Mouse (Mus musculus) limb, embryonic 14.5 days (tissue): ENCODE measurements around the gene Ttf2. TPM values are rescaled to one million over a fixed set of nuclear protein-coding genes. Genes with fewer than 3 reads are reported as not detected.
A peak's percentile ranks its signal among the peaks of the same experiment; 100 is the strongest.

Source experiments
- ATAC-seq: fragments of 200-750 bp; cut with Nextera tagmentation; 2 replicates; pipeline ENCODE4 v1.8.0; 2017; ENCODE audit warnings: low read depth, moderate number of reproducible peaks, moderate TSS enrichment; ENCODE audit not compliant: low FRiP score
- DNase-seq: peaks from one replicate; pipeline ENCODE4 v3.0.0-alpha.2; 2015; ENCODE audit warnings: low spot score
- H3K27ac ChIP-seq: fragments of 300-500 bp; sonication (generic); replicated peaks from 2 replicates; pipeline ENCODE4 v1.5.1; 2014; ENCODE audit warnings: low read depth, mild to moderate bottlenecking, low read length, moderate library complexity, mixed read lengths
- H3K27me3 ChIP-seq: fragments of 300-500 bp; sonication (generic); 2 replicates; pipeline ENCODE4 v1.6.1; 2014; ENCODE audit warnings: low read length, mixed read lengths; ENCODE audit not compliant: control insufficient read depth, insufficient read depth
- H3K36me3 ChIP-seq: fragments of 300-500 bp; sonication (generic); 2 replicates; pipeline ENCODE4 v1.6.1; 2014; ENCODE audit warnings: mild to moderate bottlenecking, low read length, moderate library complexity, mixed read lengths; ENCODE audit not compliant: control insufficient read depth, insufficient read depth
- H3K4me1 ChIP-seq: fragments of 300-500 bp; sonication (generic); 2 replicates; pipeline ENCODE4 v1.6.1; 2014; ENCODE audit warnings: antibody characterized with exemption, low read length, mixed read lengths; ENCODE audit not compliant: control insufficient read depth, insufficient read depth
- H3K4me2 ChIP-seq: fragments of 300-500 bp; sonication (generic); replicated peaks from 2 replicates; pipeline ENCODE4 v1.6.1; 2014; ENCODE audit warnings: low read depth, mild to moderate bottlenecking, low read length, moderate library complexity; ENCODE audit not compliant: severe bottlenecking
- H3K4me3 ChIP-seq: fragments of 300-500 bp; sonication (generic); replicated peaks from 2 replicates; pipeline ENCODE4 v1.5.1; 2014; ENCODE audit warnings: low read length
- H3K9ac ChIP-seq: fragments of 300-500 bp; sonication (generic); 2 replicates; pipeline ENCODE4 v1.6.1; 2014; ENCODE audit warnings: mild to moderate bottlenecking, low read depth, low read length, moderate library complexity; ENCODE audit not compliant: severe bottlenecking
- H3K9me3 ChIP-seq: fragments of 300-500 bp; sonication (generic); 2 replicates; pipeline ENCODE4 v1.6.1; 2016; ENCODE audit warnings: low read length; ENCODE audit not compliant: control insufficient read depth
- POLR2A ChIP-seq: fragments of 200-500 bp; IDR thresholded peaks from 2 replicates; pipeline ENCODE4 v1.8.0; 2012; ENCODE audit warnings: inconsistent platforms, mild to moderate bottlenecking, moderate library complexity, borderline replicate concordance; ENCODE audit not compliant: insufficient read depth, insufficient read length; ENCODE audit errors: extremely low read depth
- WGBS: fragments of 180-500 bp; shearing (Covaris S2); extraction: QIAGEN DNeasy Blood & Tissue Kit; methylation state at CpG from one replicate; pipeline ENCODE4 v1.1.7; 2014; 5-methylcytosine and 5-hydroxymethylcytosine counted together
- polyA plus RNA-seq, 2 experiments: library from polyadenylated mRNA; depleted of rRNA in 1 of 2; stranded (reverse) in 1 of 2; unstranded in 1 of 2; fragments of >200 nt; fragmentation: Nextera tagmentation in 1 of 2; extraction: Ambion mirVana in 1 of 2; gene quantifications; 2 replicates each; pipeline versions ENCODE4 v1.2.1 to v1.2.3; 2012 to 2014

The Ttf2 gene
- polyA plus RNA-seq, 2 experiments: 14.0 TPM

DNA sequence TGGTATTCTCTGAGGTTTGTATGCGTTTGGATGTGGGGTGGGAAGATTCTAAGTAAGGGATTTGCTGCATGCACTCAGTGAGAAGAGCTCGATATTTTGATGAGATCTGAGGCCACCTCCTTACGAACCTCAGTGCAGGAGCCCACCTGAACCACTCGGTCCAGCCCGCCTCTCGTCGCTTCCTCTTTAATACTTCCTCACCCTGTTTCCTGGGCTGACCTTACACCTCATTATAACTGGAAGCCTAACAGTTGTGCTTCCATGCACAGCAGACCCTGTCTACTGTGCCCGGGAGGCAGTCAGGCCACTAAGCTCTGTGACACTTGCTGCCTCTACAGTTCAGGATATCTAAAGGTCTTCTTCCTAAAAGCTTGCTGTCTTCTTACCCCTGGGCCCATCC lies 9.8 kb upstream of the Ttf2 start:
- no peaks in the 10 kb centered on the region for H3K27me3 ChIP-seq
- no peak overlapping the region for H3K9ac ChIP-seq
- H3K4me3 ChIP-seq: no peak overlapping the region
- H3K36me3 ChIP-seq: no peaks in the 10 kb centered on the region
- no peaks in the 10 kb centered on the region for H3K4me1 ChIP-seq
- ATAC-seq (no peak), DNase-seq (no peak)
- H3K27ac ChIP-seq: no peak overlapping the region
- TF ChIP-seq POLR2A: no peak
- H3K4me2 ChIP-seq: no peak overlapping the region
- WGBS: 57% methylated on average over 8 of the region's 8 CpGs
- H3K9me3 ChIP-seq: no peaks in the 10 kb centered on the region

DNA sequence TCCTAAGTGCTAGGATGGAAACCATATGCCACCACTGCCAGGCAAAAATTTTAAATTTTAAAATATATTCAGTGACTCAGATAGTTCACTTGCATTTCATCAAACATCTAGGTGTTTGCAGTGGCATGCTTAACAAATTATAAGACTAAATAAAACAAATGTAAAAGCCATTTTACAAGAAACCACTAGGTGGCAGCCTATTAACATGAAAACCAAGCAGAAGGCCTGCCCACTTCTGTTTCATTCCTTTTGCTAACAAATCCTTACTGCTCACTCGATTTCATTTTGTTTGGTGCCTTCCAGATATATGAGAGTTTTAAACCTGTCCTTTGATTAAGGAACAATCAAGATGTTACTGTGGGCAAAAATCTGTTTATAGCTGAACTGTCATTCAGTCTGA lies 4.4 kb upstream of the Ttf2 start:
- Histone ChIP-seq H3K27me3 (no peaks in the 10 kb centered on the region), H3K9ac (no peak overlapping the region), H3K36me3 (no peaks in the 10 kb centered on the region), H3K4me1 (peaks cover 4% of the 10 kb centered on the region; the same call in 1 of the 2 replicates), H3K27ac (no peak overlapping the region), H3K9me3 (no peaks in the 10 kb centered on the region), H3K4me2 (no peak overlapping the region), H3K4me3 (no peak overlapping the region)
- no peak for TF ChIP-seq POLR2A
- peak; percentile 86 for DNase-seq
- no peak for ATAC-seq
- 0% methylated on average over 1 of the region's 1 CpGs for WGBS

DNA sequence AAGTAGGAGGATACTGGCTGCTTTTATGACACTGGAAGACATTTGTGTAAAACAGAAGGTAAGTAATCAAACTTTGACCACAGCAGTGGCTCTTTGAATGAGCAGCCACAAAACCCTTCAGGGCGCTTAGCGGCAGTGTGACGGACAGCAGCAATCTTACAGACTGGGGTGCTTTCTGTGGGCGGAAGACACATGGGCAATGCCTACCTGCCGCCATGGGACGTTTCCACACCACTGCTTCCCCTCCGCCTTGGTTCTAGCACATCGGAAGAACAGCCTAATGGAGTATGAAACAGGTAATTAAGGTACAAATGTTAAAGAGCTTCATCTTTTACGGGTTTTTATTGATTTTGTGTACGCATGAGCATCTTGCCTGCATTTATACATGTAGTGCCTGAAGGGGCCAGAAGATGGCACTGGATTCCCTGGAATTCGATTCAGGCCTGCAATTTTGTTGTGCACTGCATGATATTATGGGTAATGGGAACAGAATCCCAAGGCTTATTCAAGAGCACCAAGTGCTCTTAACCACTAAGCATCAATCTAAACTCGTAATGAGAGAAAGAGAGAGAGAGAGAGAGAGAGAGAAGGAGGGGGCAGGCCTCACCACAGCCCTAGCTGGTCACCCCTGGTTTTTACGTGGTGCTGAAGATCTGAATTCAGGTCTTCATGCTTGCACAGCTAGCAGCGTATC lies 5.5 kb downstream of the Ttf2 start:
- Histone ChIP-seq H3K4me2 (no peak overlapping the region), H3K4me1 (0 out of 2 replicates have a peak, but pooled peaks cover 3% of the 10 kb centered on the region), H3K27me3 (no peaks in the 10 kb centered on the region), H3K36me3 (peaks cover 50% of the 10 kb centered on the region), H3K27ac (no peak overlapping the region), H3K9ac (no peak overlapping the region), H3K9me3 (no peaks in the 10 kb centered on the region), H3K4me3 (no peak overlapping the region)
- peak; percentile 34 for DNase-seq
- ATAC-seq: no peak
- WGBS: 74% methylated on average over 14 of the region's 14 CpGs
- no peak for TF ChIP-seq POLR2A

DNA sequence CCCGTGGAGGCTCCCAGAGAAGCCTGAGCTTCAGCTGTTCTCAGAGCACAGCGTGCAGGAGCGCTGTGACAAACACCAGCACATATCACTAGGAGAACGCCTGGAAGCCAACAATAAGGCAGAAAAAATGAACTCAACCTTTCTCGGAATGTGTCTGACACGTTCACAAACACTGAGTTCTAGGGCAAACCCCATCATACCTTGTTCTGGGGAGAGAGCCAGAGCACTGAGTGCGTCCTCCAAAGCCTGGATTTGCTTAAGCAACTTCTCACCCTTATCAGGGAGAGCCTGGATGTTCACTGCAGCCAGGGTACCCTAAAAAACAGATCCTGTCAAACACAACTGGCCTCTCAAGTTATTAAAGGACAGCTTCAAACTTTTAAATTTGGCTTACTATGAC lies 8.0 kb downstream of the Ttf2 start:
- Histone ChIP-seq H3K27ac (no peak overlapping the region), H3K36me3 (peaks cover 72% of the 10 kb centered on the region), H3K9me3 (no peaks in the 10 kb centered on the region), H3K4me2 (no peak overlapping the region), H3K4me1 (no peaks in the 10 kb centered on the region), H3K9ac (no peak overlapping the region), H3K27me3 (no peaks in the 10 kb centered on the region), H3K4me3 (no peak overlapping the region)
- 91% methylated on average over 7 of the region's 7 CpGs for WGBS
- TF ChIP-seq POLR2A: no peak
- ATAC-seq (no peak), DNase-seq (no peak)

DNA sequence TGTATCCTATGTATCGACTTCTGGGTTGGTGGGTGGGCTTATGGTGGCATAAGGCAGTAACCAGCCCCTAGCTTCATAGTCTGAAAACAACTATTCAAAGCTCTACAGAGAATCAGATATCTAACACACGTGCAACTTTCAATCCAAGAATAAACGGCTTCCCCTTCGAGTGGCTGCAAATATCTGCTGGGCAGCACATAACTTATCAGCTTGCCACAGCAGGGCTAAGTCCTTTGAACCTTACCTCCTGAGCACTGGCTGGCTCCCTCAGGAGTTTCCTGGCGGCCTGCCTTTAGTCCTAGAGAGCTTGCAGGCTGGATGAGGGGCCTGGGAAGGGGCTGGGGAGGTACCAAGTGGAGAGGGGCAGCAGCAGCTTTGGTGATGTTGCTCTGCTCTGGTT lies 8.5 kb downstream of the Ttf2 start:
- H3K9ac ChIP-seq: no peak overlapping the region; the same call in 1 of the 2 replicates
- H3K27me3 ChIP-seq: no peaks in the 10 kb centered on the region
- no peak for ATAC-seq

More for the DNA sequence above, 8.5 kb downstream of the Ttf2 start:
- peak; percentile 15 for DNase-seq
- no peaks in the 10 kb centered on the region for H3K4me1 ChIP-seq
- 69% methylated on average over 5 of the region's 5 CpGs for WGBS
- H3K9me3 ChIP-seq: no peaks in the 10 kb centered on the region
- no peak overlapping the region for H3K27ac ChIP-seq
- H3K4me2 ChIP-seq: no peak overlapping the region
- H3K4me3 ChIP-seq: no peak overlapping the region
- peaks cover 73% of the 10 kb centered on the region for H3K36me3 ChIP-seq
- TF ChIP-seq POLR2A: no peak
